Mouse (Mus musculus): Measurements from ENCODE around the gene Col6a2.

The Col6a2 gene

GRCm38 (mm10) chr10:76622928-76623680, at the start of gene Col6a2:
TSS of gene Col6a2 (minus strand) at chr10:76623630.
- DNase-seq = peak; percentile 74 to 84

- DNase-seq = no peak
Measured at GRCm38 (mm10) chr10:76671939-76672338, 48.5 kb upstream of the Col6a2 start.

GRCm38 (mm10) chr10:76668947-76669284, 45.5 kb upstream of the Col6a2 start:
- peak; percentile 9 to 20 for DNase-seq

GRCm38 (mm10) chr10:76668261-76668946, 45.0 kb upstream of the Col6a2 start:
- no peak for DNase-seq

- no peak for DNase-seq
Measured at GRCm38 (mm10) chr10:76667197-76667805, 43.9 kb upstream of the Col6a2 start.

GRCm38 (mm10) chr10:76665551-76665950, 42.1 kb upstream of the Col6a2 start:
- no peak for DNase-seq

GRCm38 (mm10) chr10:76664156-76665115, 41.0 kb upstream of the Col6a2 start:
- peak; percentile 63 to 72 for DNase-seq

GRCm38 (mm10) chr10:76653345-76654336, 30.2 kb upstream of the Col6a2 start:
- DNase-seq = no peak

GRCm38 (mm10) chr10:76650662-76651342, 27.4 kb upstream of the Col6a2 start:
- no peak for DNase-seq

- no peak for DNase-seq
Measured at GRCm38 (mm10) chr10:76648738-76649137, 25.3 kb upstream of the Col6a2 start.

- no peak for DNase-seq
Measured at GRCm38 (mm10) chr10:76647390-76647789, 24.0 kb upstream of the Col6a2 start.

GRCm38 (mm10) chr10:76645686-76646085, 22.3 kb upstream of the Col6a2 start:
- DNase-seq = no peak

GRCm38 (mm10) chr10:76645066-76645465, 21.6 kb upstream of the Col6a2 start:
- no peak for DNase-seq

- DNase-seq = peak in 1 of 2 experiments; percentile 23
Measured at GRCm38 (mm10) chr10:76643999-76644398, 20.6 kb upstream of the Col6a2 start.

GRCm38 (mm10) chr10:76643446-76643845, 20.0 kb upstream of the Col6a2 start:
- DNase-seq = no peak

- DNase-seq = no peak
Measured at GRCm38 (mm10) chr10:76642628-76643434, 19.4 kb upstream of the Col6a2 start.

GRCm38 (mm10) chr10:76641894-76642627, 18.6 kb upstream of the Col6a2 start:
- no peak for DNase-seq

GRCm38 (mm10) chr10:76639952-76640351, 16.5 kb upstream of the Col6a2 start:
- no peak for DNase-seq

- DNase-seq = no peak
Measured at GRCm38 (mm10) chr10:76636601-76637000, 13.2 kb upstream of the Col6a2 start.
